Mouse (Mus musculus): Measurements from ENCODE around the gene Ago3. TPM values are rescaled to one million over a fixed set of nuclear protein-coding genes. Genes with fewer than 3 reads are reported as not detected.

Gene Ago3
- total and polyA plus RNA-seq, 3 experiments: 5.3 to 6.7 (median 5.3) TPM

GRCm38 (mm10) chr4:126447126-126447525 is 17.8 kb upstream of the Ago3 start:
- dilution Hi-C loops (cut with MboI; ENCODE audit: extremely low pct_ligation_motif_present, extremely low pct_unique_long_range_greater_than_20kb, low sequenced_read_pairs): no loop called here

GRCm38 (mm10) chr4:126444528-126444927 is 15.2 kb upstream of the Ago3 start:
- H3K36me3 ChIP-seq (replicated peaks in 1 of 2; ENCODE audit: control insufficient read depth in 1 of 2, insufficient read depth in 1 of 2, low read length in 1 of 2): peaks cover 47 to 83% of the 10 kb centered on the region in 2 experiments
- TF ChIP-seq CTCF (conservative IDR thresholded peaks at IDR 0.05 in 1 of 2, IDR thresholded peaks at IDR 0.05 in 1 of 2; ENCODE audit: low read depth in 2 of 2, low read length in 2 of 2) (no peak), RAD21 (IDR thresholded peaks at IDR 0.05; ENCODE audit: low read depth, low read length) (no peak), MAX (IDR thresholded peaks at IDR 0.05; ENCODE audit: low read length) (no peak), BHLHE40 (IDR thresholded peaks at IDR 0.05; ENCODE audit: low read depth, low read length) (no peak), MEF2A (IDR thresholded peaks at IDR 0.05; ENCODE audit: borderline replicate concordance, low read depth, low read length) (no peak), JUN (IDR thresholded peaks at IDR 0.05; ENCODE audit: insufficient read depth, low read depth, low read length) (no peak), ETS1 (conservative IDR thresholded peaks at IDR 0.05; ENCODE audit: low read depth, low read length) (no peak), KAT2A (IDR thresholded peaks at IDR 0.05; ENCODE audit: insufficient replicate concordance, low read length) (no peak), E2F4 (IDR thresholded peaks at IDR 0.05; ENCODE audit: insufficient replicate concordance, low read depth, low read length) (no peak), EP300 (IDR thresholded peaks at IDR 0.05; ENCODE audit: low read length) (no peak), USF1 (IDR thresholded peaks at IDR 0.05; ENCODE audit: low read depth, low read length) (no peak), USF2 (conservative IDR thresholded peaks at IDR 0.05; ENCODE audit: low read depth, low read length) (no peak), ELF1 (IDR thresholded peaks at IDR 0.05; ENCODE audit: low read depth, low read length) (no peak), IRF4 (IDR thresholded peaks at IDR 0.05; ENCODE audit: low read depth, low read length) (no peak), POLR2A (IDR thresholded peaks at IDR 0.05; ENCODE audit: low read depth, low read length) (no peak), SMC3 (IDR thresholded peaks at IDR 0.05; ENCODE audit: low read depth, low read length) (no peak), ZKSCAN1 (IDR thresholded peaks at IDR 0.05; ENCODE audit: borderline replicate concordance, low read depth, low read length) (no peak)
- H3K4me1 ChIP-seq (ENCODE audit: control insufficient read depth in 1 of 2, insufficient read depth in 2 of 2): no peaks in the 10 kb centered on the region
- no peak overlapping the region for H3K4me2 ChIP-seq (ENCODE audit: insufficient read depth, low read depth, poor library complexity, severe bottlenecking)
- no peaks in the 10 kb centered on the region for H3K9me3 ChIP-seq (replicated peaks; ENCODE audit: low read length)
- H3K9ac ChIP-seq (ENCODE audit: insufficient read depth, low read depth): no peak overlapping the region
- in situ Hi-C loops (cut with MboI; ENCODE audit: low pct_ligation_motif_present, low pct_unique_long_range_greater_than_20kb, low sequenced_read_pairs) (no loop called here), dilution Hi-C loops (cut with MboI; ENCODE audit: extremely low pct_ligation_motif_present, extremely low pct_unique_long_range_greater_than_20kb, low sequenced_read_pairs) (no loop called here)
- no peaks in the 10 kb centered on the region for H3K79me2 ChIP-seq (replicated peaks; ENCODE audit: control insufficient read depth, extremely low read depth, insufficient read depth, poor library complexity, severe bottlenecking)
- DNase-seq (ENCODE audit: extremely low read depth): no peak
- no peak overlapping the region for H3K4me3 ChIP-seq (replicated peaks in 1 of 3; ENCODE audit: low read depth in 2 of 3, low read length in 2 of 3, poor library complexity in 1 of 3)
- no peaks in the 10 kb centered on the region for H3K27me3 ChIP-seq (replicated peaks)
- H3K27ac ChIP-seq (ENCODE audit: insufficient read depth, low read depth): no peak overlapping the region

More at GRCm38 (mm10) chr4:126447126-126447525, 17.8 kb upstream of the Ago3 start:
- H3K9me3 ChIP-seq (replicated peaks; ENCODE audit: low read length): no peaks in the 10 kb centered on the region
- H3K4me1 ChIP-seq (ENCODE audit: control insufficient read depth in 1 of 2, insufficient read depth in 2 of 2): no peaks in the 10 kb centered on the region
- H3K27ac ChIP-seq (ENCODE audit: insufficient read depth, low read depth): no peak overlapping the region
- no peak for DNase-seq (ENCODE audit: extremely low read depth)
- H3K4me2 ChIP-seq (ENCODE audit: insufficient read depth, low read depth, poor library complexity, severe bottlenecking): no peak overlapping the region
- TF ChIP-seq MEF2A (IDR thresholded peaks at IDR 0.05; ENCODE audit: borderline replicate concordance, low read depth, low read length) (no peak), MAFK (IDR thresholded peaks at IDR 0.05; ENCODE audit: insufficient replicate concordance, low read length) (no peak), NELFE (IDR thresholded peaks at IDR 0.05; ENCODE audit: low read depth, low read length) (no peak), MAZ (IDR thresholded peaks at IDR 0.05; ENCODE audit: low read depth, low read length) (no peak), UBTF (IDR thresholded peaks at IDR 0.05; ENCODE audit: low read depth, low read length) (no peak), EP300 (IDR thresholded peaks at IDR 0.05; ENCODE audit: low read length) (no peak), JUND (conservative IDR thresholded peaks at IDR 0.05; ENCODE audit: low read depth, low read length) (no peak), HCFC1 (IDR thresholded peaks at IDR 0.05; ENCODE audit: low read depth, low read length) (no peak), BHLHE40 (IDR thresholded peaks at IDR 0.05; ENCODE audit: low read depth, low read length) (no peak), ETS1 (conservative IDR thresholded peaks at IDR 0.05; ENCODE audit: low read depth, low read length) (no peak)
- peaks cover 34 to 78% of the 10 kb centered on the region in 2 experiments for H3K36me3 ChIP-seq (replicated peaks in 1 of 2; ENCODE audit: control insufficient read depth in 1 of 2, insufficient read depth in 1 of 2, low read length in 1 of 2)
- H3K4me3 ChIP-seq (replicated peaks in 1 of 3; ENCODE audit: low read depth in 2 of 3, low read length in 2 of 3, poor library complexity in 1 of 3): no peak overlapping the region
- H3K79me2 ChIP-seq (replicated peaks; ENCODE audit: control insufficient read depth, extremely low read depth, insufficient read depth, poor library complexity, severe bottlenecking): no peaks in the 10 kb centered on the region
- no peak overlapping the region for H3K9ac ChIP-seq (ENCODE audit: insufficient read depth, low read depth)
- no peaks in the 10 kb centered on the region for H3K27me3 ChIP-seq (replicated peaks)
- in situ Hi-C loops (cut with MboI; ENCODE audit: low pct_ligation_motif_present, low pct_unique_long_range_greater_than_20kb, low sequenced_read_pairs): no loop called here

All from CH12.LX (cell line).